Mouse (Mus musculus) small intestine, adult 2 months (tissue): Measurements from ENCODE around the gene Hoxa9.

Source experiments
- CTCF ChIP-seq: fragments of 200-500 bp; IDR thresholded peaks from 2 replicates; pipeline ENCODE4 v1.5.1; 2012; ENCODE audit warnings: low read depth, mild to moderate bottlenecking, control low read depth, inconsistent platforms, low read length, moderate library complexity, mixed read lengths; ENCODE audit not compliant: insufficient replicate concordance, insufficient read length; ENCODE audit errors: extremely low read depth
- POLR2A ChIP-seq: fragments of 200-500 bp; IDR thresholded peaks from 2 replicates; pipeline ENCODE4 v1.6.1; 2012; ENCODE audit warnings: low read depth, mild to moderate bottlenecking, control low read depth, inconsistent platforms, low read length, moderate library complexity

- TF ChIP-seq POLR2A (no peak), CTCF (no peak)
Observed at GRCm38 (mm10) chr6:52253511-52254500, 22.9 kb upstream of the Hoxa9 start.
